Mouse (Mus musculus) retina, postnatal 7 days (tissue): ENCODE results near the gene Nme6.
"Not testable (repeated sequence)": the region's sequence is repeated elsewhere in the genome, so short reads cannot be mapped to it uniquely, and the experiment has no call there.

ENCODE experiments used
- DNase-seq: peaks from one replicate; pipeline ENCODE4 v3.0.0-alpha.2; 2012; ENCODE audit warnings: low read depth, low spot score

The Nme6 gene

GRCm38 (mm10) chr9:109832391-109833087 lies at the start of gene Nme6:
Gene Nme6 (plus strand): TSS chr9:109832749.
- DNase-seq, result peak; percentile 81

GRCm38 (mm10) chr9:109790570-109790969 lies 42.0 kb upstream of the Nme6 start, which contains the start of gene Fbxw27:
Gene Fbxw27 (minus strand): TSS chr9:109790670.
- not testable (repeated sequence) for DNase-seq

DNA sequence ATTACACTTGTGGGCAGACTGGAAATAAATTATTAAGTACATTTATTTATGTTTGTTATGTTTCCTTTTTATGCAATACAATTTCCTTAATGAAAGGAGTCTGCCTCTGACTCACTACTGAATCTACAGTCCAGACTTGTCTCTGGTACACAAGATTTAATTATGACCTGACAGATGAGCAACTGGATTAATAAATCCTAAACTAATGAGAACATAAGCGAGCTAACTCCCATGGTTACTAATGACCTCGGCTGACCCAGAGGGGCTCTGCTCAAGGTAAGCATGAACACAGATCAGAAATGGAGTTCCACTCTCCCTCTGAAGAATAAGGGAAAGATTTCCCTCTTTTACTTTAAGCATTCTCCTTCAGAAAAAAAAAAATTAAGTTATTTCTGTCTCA lies 37.3 kb upstream of the Nme6 start:
- DNase-seq, result peak; percentile 38

DNA sequence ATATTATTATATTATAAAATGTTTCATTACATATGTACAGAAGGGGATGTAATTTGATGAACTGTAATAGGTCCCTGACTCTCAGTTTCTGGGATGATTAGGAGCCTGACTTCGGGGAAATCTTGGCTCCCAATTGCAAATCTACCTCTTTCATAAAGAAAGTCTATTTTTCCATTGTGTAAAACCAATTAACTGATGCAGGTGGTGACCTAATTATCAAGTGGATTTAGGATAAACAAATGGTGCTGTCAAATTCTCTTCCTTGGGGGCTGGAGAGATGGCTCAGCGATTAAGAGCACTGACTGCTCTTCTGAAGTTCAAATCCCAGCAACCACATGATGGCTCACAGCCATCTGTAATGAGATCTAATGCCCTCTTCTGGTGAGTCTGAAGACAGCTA lies 36.7 kb upstream of the Nme6 start:
- DNase-seq, result peak; percentile 16

DNA sequence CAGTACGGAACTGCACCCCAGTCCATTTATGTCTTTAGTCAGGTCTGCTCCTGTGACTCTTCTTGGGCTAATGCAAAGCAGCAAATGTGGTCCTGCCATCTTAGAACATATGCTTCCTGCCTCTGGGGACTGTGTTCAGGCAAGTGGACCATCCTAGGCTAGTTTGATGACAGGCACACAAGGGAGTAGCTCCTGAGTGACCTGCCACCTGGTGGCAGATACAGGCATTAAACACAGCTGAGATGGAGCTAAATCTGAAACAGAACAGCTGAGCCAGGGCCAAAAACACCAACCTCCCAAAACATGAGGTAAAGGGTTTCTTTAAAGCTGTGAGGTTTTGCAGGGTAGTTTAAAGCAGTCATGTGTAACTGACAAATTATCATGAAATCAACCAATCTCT lies 34.5 kb upstream of the Nme6 start:
- DNase-seq, result no peak

GRCm38 (mm10) chr9:109805596-109805995 lies 27.0 kb upstream of the Nme6 start:
- DNase-seq, result not testable (repeated sequence)

DNA sequence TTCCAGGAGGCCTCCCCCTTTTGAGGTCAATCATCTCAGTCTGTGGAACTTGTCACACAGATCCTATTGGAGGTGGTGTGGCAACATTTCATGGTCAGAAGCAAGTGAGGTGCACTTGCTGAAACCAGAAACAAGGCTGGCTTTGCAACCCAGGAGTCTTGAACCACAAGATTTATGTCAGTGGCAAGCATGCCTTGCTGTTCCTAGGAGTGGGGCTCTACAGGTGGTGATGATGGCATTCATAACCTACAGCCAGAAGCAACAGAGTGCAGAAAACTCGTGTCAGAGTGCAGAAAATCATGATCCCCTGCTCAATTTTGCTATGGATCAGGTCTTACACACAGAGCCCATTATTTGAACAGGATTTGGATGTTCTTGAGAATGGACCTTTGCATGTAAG lies 26.3 kb upstream of the Nme6 start:
- no peak for DNase-seq

- DNase-seq, result no peak
These were observed 25.8 kb upstream of the Nme6 start for GRCm38 (mm10) chr9:109806695-109807293.

DNA sequence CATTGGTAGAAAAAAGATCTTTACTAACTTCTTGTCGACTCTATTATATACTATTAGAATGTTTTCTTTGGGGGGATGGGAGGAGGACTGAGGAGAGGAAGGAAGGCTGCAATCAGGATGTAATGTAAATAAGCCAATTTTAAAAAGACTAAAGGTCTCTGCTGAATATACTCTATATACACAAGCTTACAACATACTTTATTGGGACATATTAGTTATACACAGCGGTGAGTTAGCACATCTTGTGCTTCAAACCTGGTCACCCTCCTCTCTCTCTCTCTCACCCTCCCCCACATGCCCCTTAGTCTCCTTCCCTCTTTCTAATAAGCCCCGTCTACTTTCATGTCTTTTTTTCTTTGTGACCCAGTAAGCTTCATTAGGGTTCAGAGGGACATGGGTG lies 24.7 kb upstream of the Nme6 start:
- DNase-seq, result no peak

DNA sequence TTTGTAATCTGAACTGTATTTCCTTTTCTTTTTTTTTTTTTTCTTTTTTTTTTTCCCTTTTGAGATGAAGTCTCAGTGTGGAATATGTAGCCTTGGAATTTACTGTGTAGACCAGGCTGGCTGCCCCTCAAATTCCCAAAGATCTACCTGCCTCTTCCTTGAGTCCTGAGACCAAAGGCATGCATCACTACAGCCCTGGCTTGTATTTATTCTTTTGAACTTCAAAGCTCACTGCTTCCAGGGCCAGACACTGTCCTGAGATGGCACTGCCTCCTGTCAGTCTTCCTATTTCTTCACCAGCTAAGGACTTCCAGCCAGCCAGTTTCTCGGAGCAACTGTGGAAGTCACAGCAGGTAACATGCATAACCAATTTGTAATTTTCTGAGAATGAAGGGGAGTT lies 20.6 kb upstream of the Nme6 start, which contains the start of gene Spink8:
TSS of gene Spink8 (plus strand) at position 301 of the 400 bp plus-strand sequence.
- DNase-seq, result no peak

DNA sequence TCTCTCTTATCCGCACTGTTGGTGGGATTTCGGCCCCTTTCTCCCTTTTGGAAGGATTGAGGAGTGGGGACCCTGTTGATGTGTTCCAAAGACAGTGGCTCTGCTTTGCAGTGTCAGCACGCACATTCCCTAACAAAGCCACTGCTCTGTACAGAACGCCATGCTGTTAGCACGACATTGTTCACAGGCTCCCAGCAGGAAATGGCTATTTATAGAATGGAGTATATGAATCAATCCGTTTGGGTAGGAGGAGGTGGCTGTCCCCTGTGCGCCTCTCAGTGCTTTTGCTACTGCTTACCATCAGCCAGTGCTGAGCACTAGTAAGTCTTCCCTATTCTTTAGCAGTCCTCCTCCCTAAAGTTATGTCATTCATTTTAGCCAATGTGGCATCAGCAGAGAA lies 19.1 kb upstream of the Nme6 start:
- DNase-seq, result no peak

GRCm38 (mm10) chr9:109816341-109816740 lies 16.2 kb upstream of the Nme6 start:
- no peak for DNase-seq

DNA sequence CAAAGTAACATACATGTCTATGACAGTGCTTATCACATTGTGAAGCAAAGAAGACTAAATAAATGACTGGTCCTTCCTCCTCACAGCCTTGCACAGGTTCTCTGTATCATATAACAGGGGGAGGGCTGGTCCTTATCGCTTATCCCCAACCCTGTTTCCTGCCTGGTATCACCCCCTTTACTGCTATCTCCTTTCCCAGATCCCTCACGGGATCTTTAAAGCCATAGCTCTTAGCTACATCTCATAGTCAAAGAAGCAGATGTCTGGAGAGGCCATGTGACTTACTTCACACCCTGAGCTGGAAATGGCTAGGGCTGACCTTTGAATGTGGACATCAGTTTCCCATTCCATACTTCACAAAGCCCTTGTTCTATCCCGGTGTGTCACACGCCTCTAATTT lies 6.8 kb upstream of the Nme6 start:
- no peak for DNase-seq

GRCm38 (mm10) chr9:109826181-109826580 lies 6.4 kb upstream of the Nme6 start:
- DNase-seq, result no peak

GRCm38 (mm10) chr9:109833088-109833412 lies 501 bp downstream of the Nme6 start:
- no peak for DNase-seq

DNA sequence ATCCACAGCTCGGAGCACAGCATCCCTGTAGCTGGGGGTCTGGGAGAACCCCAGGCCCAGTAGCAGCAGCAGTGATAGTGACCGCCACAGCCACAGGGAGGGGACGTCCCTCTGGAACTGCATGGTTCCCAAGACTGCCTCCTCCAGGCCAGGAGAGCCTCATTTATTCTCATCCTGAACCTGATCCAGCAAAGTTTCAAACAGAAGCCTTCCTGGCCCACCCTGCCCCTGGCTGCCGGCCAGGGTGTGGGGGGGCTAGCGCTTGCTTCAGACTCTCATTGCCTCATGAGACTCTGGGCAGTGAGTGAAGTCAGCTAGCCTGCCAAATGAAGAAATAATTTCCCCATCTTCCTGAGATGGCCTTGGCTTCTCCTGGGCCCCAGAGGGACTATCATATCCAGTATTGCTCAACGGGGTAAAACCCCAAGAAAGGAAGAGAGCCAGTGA lies 16.8 kb downstream of the Nme6 start, which contains the start of gene Camp:
TSS of gene Camp (minus strand) at position 306 of the 447 bp plus-strand sequence.
- no peak for DNase-seq

DNA sequence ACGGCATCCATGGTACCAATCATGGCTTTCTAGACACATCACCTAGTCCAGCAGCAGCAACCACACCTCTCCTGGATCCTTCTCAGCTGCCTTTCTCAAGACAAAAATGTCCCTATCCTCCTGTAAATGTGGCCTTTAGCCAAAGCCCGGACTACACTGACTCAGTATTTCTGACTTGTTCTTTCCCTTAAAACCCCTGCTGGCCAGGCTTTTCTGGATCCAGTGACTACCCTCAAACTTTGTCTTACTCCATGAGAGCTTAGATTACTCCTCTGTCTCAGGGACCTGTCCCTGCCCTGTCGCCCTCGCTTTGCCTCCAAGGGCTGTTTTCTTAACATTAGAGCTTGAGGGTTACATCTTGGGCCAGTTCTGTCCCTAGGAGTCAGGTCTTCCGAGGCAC lies 17.6 kb downstream of the Nme6 start:
- DNase-seq, result no peak

GRCm38 (mm10) chr9:109854341-109854740 lies 21.8 kb downstream of the Nme6 start:
- no peak for DNase-seq

DNA sequence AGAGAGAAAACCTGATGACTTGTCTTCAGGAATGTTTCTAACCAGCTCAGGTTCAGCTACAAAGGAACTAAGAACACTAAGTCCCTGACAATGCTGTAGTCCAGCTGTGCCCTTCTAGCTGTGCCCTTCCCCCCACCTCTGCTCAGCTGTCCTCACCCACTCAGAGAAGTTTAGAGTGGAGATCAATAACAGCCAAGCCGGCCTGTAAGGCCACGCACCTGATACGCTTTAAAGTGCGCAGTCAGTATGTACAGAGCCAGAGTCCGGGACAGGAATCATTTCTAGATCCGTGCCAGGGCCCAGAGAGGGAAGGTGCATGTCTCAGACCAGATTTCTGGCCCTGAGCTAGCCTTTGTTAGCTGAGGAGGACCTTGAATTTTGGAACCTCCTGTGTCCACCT lies 23.4 kb downstream of the Nme6 start:
- DNase-seq, result no peak

DNA sequence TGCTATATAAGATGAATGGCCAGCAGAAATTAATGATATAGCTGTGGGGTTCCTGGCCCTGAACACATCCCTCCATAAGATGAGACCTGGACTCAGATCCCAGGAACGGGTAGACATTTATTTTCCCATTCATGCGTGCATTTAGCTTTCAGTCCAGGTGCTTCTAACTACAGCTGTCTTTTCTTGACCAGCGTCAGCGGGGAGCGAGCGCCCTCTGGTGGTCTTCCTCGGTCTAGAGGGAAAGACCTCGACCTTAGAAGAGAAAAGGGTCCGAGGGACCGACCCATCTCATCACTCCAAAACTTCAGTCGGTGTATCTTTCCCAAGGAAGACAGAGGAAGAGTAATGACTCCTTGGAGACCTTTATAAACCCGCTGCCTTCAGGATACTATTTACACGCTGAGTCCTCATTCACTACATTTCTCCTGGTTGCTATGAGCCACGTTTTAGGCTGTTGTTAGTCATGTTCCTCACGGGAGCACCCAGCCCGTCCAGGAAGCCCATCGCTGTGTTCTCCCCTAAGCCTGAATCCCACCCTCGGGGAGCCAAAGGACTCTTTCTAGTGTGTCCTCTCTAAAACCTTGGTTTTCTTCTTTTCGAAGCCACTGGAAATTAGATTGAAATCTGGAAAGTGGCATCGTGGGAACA lies 30.0 kb downstream of the Nme6 start:
- peak; percentile 61 for DNase-seq

DNA sequence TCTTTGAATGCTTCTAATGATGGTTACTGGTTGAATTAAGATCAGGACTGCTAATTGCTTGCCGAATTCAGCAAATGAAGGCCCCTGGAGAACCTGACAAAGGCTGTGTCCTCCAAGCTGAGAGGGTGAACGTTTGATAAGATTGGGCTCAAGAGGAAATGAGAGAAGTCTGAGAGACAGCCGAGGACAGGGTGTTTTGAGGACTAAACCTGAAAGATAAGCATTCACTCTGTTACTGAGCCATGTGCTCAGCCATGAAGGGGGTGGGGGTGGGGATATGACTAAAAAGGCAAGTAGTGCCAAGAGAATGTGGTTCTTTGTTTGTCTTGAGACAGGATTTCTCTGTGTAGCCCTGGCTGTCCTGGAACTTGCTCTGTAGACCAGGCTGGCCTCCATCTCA lies 30.5 kb downstream of the Nme6 start:
- no peak for DNase-seq

- DNase-seq, result no peak
These were observed 33.7 kb downstream of the Nme6 start for GRCm38 (mm10) chr9:109866218-109866617.
